ENCODE assay signal across 8 mouse cellular contexts in the genomic region with DNA sequence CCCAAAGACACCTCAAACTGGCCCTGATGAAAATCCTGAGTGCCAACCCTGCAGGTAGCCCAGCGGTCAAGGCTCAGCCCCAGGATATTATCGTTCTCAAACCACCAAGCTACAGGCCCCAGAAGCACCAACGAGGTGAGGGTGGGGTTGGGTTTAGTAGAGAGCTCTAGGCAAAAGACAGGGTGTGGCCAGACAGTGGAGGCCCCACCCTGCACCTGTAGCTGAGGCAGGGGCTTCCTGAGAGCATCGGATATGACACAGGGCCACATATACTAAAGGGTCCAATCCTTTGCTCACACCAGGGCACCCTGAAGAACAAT. TPM values are rescaled to one million over a fixed set of nuclear protein-coding genes. Genes with fewer than 3 reads are reported as not detected.
A peak's percentile ranks its signal among the peaks of the same experiment; 100 is the strongest.
DNase-seq lines count a peak whose midpoint lies in the region; ATAC-seq and TF ChIP-seq lines count a peak whose summit lies in the region.

No protein-coding gene starts in this region.

- H3K27me3 ChIP-seq in intestine, embryonic 14.5 days (replicated peaks; ENCODE audit: control insufficient read depth, insufficient read depth, low read length): no peaks in the 10 kb centered on the region
- no peaks in the 10 kb centered on the region for H3K27me3 ChIP-seq in midbrain, postnatal 0 days (ENCODE audit: insufficient read depth, low read length)

- H3K27ac ChIP-seq in bone marrow macrophage, adult 2 months (ENCODE audit: insufficient read depth, low read depth, low read length): peak overlapping the region; percentile 91
- H3K27ac ChIP-seq in intestine, embryonic 14.5 days (ENCODE audit: low read depth): peak overlapping the region; percentile 74; the same call in 1 of the 2 replicates
- H3K27ac ChIP-seq in midbrain, postnatal 0 days (ENCODE audit: low read depth, low read length): peak overlapping the region; percentile 95

- no peak overlapping the region for H3K9ac ChIP-seq in intestine, embryonic 14.5 days (ENCODE audit: low read length)
- no peak overlapping the region for H3K9ac ChIP-seq in midbrain, postnatal 0 days (replicated peaks; ENCODE audit: low read length, poor library complexity, severe bottlenecking)

- peak overlapping the region; percentile 55 for H3K4me3 ChIP-seq in bone marrow macrophage, adult 2 months (ENCODE audit: insufficient read depth, low read length)
- H3K4me3 ChIP-seq in intestine, embryonic 14.5 days (ENCODE audit: low read depth, low read length): no peak overlapping the region
- H3K4me3 ChIP-seq in midbrain, postnatal 0 days (ENCODE audit: low read depth, low read length): no peak overlapping the region

- no peak for TF ChIP-seq POLR2A in bone marrow macrophage, adult 2 months (IDR thresholded peaks at IDR 0.05; ENCODE audit: borderline replicate concordance, low read depth, low read length)

- DNase-seq in kidney, adult 18-20 months: peak; percentile 2
- no peak for DNase-seq in kidney, adult 8-10 months
- DNase-seq in intestine, embryonic 14.5 days (ENCODE audit: low spot score): no peak
- no peak for DNase-seq in midbrain, postnatal 0 days (ENCODE audit: low spot score)
- DNase-seq in right cerebral cortex, adult 18-20 months: no peak
- no peak for DNase-seq in adipocyte (ENCODE audit: low spot score)

- peaks cover 23% of the 10 kb centered on the region; the same call in 1 of the 2 replicates for H3K36me3 ChIP-seq in intestine, embryonic 14.5 days (ENCODE audit: control insufficient read depth, insufficient read depth, low read length)
- H3K36me3 ChIP-seq in midbrain, postnatal 0 days (ENCODE audit: insufficient read depth, low read length): peaks cover 7% of the 10 kb centered on the region; the same call in 1 of the 2 replicates

- WGBS in intestine, embryonic 14.5 days: 32% methylated on average over 4 of the region's 4 CpGs
- 29% methylated on average over 4 of the region's 4 CpGs for WGBS in midbrain, postnatal 0 days

- no peak for ATAC-seq in intestine, embryonic 14.5 days (replicated peaks; ENCODE audit: low FRiP score, low TSS enrichment, low read depth)
- ATAC-seq in midbrain, postnatal 0 days (ENCODE audit: low FRiP score): no peak
- ATAC-seq in megakaryocyte progenitor cell, adult 5-6 weeks (replicated peaks; ENCODE audit: poor library complexity): no peak

- H3K4me1 ChIP-seq in bone marrow macrophage, adult 2 months (ENCODE audit: control insufficient read depth, insufficient read depth, low read length): peaks cover 68% of the 10 kb centered on the region
- H3K4me1 ChIP-seq in intestine, embryonic 14.5 days (replicated peaks; ENCODE audit: control insufficient read depth, insufficient read depth, low read length): peaks cover 70% of the 10 kb centered on the region
- H3K4me1 ChIP-seq in midbrain, postnatal 0 days (ENCODE audit: insufficient read depth, low read length): peaks cover 56% of the 10 kb centered on the region

- H3K9me3 ChIP-seq in intestine, embryonic 14.5 days (ENCODE audit: control insufficient read depth, low read length): no peaks in the 10 kb centered on the region
- no peaks in the 10 kb centered on the region for H3K9me3 ChIP-seq in midbrain, postnatal 0 days (ENCODE audit: low read length)

- H3K4me2 ChIP-seq in intestine, embryonic 14.5 days (ENCODE audit: low read length): peak overlapping the region; percentile 33; the same call in 1 of the 2 replicates
- peak overlapping the region; percentile 34; the same call in 1 of the 2 replicates for H3K4me2 ChIP-seq in midbrain, postnatal 0 days (ENCODE audit: low read depth, low read length, poor library complexity, severe bottlenecking)

- TF ChIP-seq CTCF in bone marrow macrophage, adult 2 months (IDR thresholded peaks at IDR 0.05; ENCODE audit: low read depth, low read length): no peak
- TF ChIP-seq CTCF in midbrain, postnatal 0 days (IDR thresholded peaks at IDR 0.05): no peak

RNA-seq across cellular contexts. Expression of gene Gnai2, which starts 5.8 kb away (rescaled TPM):
- 994 and 1,017 TPM in 2 replicates for polyA plus RNA-seq in bone marrow macrophage, adult 2 months (2012; ENCODE audit: insufficient read depth, insufficient read length, missing spikeins)
- polyA plus RNA-seq in intestine, embryonic 14.5 days (2014; fragmentation: Nextera tagmentation; extraction: Ambion mirVana): 336 and 349 TPM in 2 replicates
- 224 and 241 TPM in 2 replicates for total RNA-seq in midbrain, postnatal 0 days (2014; rRNA removed)
- 260 and 264 TPM in 2 replicates for polyA plus RNA-seq in midbrain, postnatal 0 days (2015; fragmentation: Nextera tagmentation; extraction: Ambion mirVana)
- 333 and 362 TPM in 2 replicates for total RNA-seq in megakaryocyte progenitor cell, adult 5-6 weeks (2015)
- total RNA-seq in megakaryocyte progenitor cell, adult 5-6 weeks (2017): 423 and 432 TPM in 2 replicates

RNA-seq across cellular contexts. Expression of gene Sema3b, which starts 20.3 kb away (rescaled TPM):
- polyA plus RNA-seq in bone marrow macrophage, adult 2 months (2012; ENCODE audit: insufficient read depth, insufficient read length, missing spikeins): not detected in 2 replicates
- polyA plus RNA-seq in intestine, embryonic 14.5 days (2014; fragmentation: Nextera tagmentation; extraction: Ambion mirVana): 16.5 and 18.3 TPM in 2 replicates
- total RNA-seq in midbrain, postnatal 0 days (2014; rRNA removed): 5.7 and 16.7 TPM in 2 replicates
- 4.0 and 5.1 TPM in 2 replicates for polyA plus RNA-seq in midbrain, postnatal 0 days (2015; fragmentation: Nextera tagmentation; extraction: Ambion mirVana)
- total RNA-seq in megakaryocyte progenitor cell, adult 5-6 weeks (2015): not detected in 2 replicates
- not detected in 2 replicates for total RNA-seq in megakaryocyte progenitor cell, adult 5-6 weeks (2017)

RNA-seq across cellular contexts. Expression of gene Slc38a3, which starts 40.0 kb away (rescaled TPM):
- not detected in 2 replicates for polyA plus RNA-seq in bone marrow macrophage, adult 2 months (2012; ENCODE audit: insufficient read depth, insufficient read length, missing spikeins)
- 2.2 and 9.3 TPM in 2 replicates for polyA plus RNA-seq in intestine, embryonic 14.5 days (2014; fragmentation: Nextera tagmentation; extraction: Ambion mirVana)
- 70.0 and 94.5 TPM in 2 replicates for total RNA-seq in midbrain, postnatal 0 days (2014; rRNA removed)
- polyA plus RNA-seq in midbrain, postnatal 0 days (2015; fragmentation: Nextera tagmentation; extraction: Ambion mirVana): 37.6 and 44.6 TPM in 2 replicates
- not detected in 2 replicates for total RNA-seq in megakaryocyte progenitor cell, adult 5-6 weeks (2015)
- total RNA-seq in megakaryocyte progenitor cell, adult 5-6 weeks (2017): not detected in 2 replicates

RNA-seq across cellular contexts. Expression of gene Ifrd2, which starts 41.9 kb away (rescaled TPM):
- polyA plus RNA-seq in bone marrow macrophage, adult 2 months (2012; ENCODE audit: insufficient read depth, insufficient read length, missing spikeins): 8.2 and 8.6 TPM in 2 replicates
- 77.4 and 79.5 TPM in 2 replicates for polyA plus RNA-seq in intestine, embryonic 14.5 days (2014; fragmentation: Nextera tagmentation; extraction: Ambion mirVana)
- total RNA-seq in midbrain, postnatal 0 days (2014; rRNA removed): 8.4 and 8.9 TPM in 2 replicates
- polyA plus RNA-seq in midbrain, postnatal 0 days (2015; fragmentation: Nextera tagmentation; extraction: Ambion mirVana): 6.5 and 7.5 TPM in 2 replicates
- 68.0 and 93.4 TPM in 2 replicates for total RNA-seq in megakaryocyte progenitor cell, adult 5-6 weeks (2015)
- 31.5 and 72.4 TPM in 2 replicates for total RNA-seq in megakaryocyte progenitor cell, adult 5-6 weeks (2017)

RNA-seq across cellular contexts. Expression of gene Hyal3, which starts 48.8 kb away (rescaled TPM):
- 0.29 and 0.59 TPM in 2 replicates for polyA plus RNA-seq in bone marrow macrophage, adult 2 months (2012; ENCODE audit: insufficient read depth, insufficient read length, missing spikeins)
- 0.87 and 1.4 TPM in 2 replicates for polyA plus RNA-seq in intestine, embryonic 14.5 days (2014; fragmentation: Nextera tagmentation; extraction: Ambion mirVana)
- 1.1 and 4.3 TPM in 2 replicates for total RNA-seq in midbrain, postnatal 0 days (2014; rRNA removed)
- 1.8 and 2.2 TPM in 2 replicates for polyA plus RNA-seq in midbrain, postnatal 0 days (2015; fragmentation: Nextera tagmentation; extraction: Ambion mirVana)
- 1.4 and 1.7 TPM in 2 replicates for total RNA-seq in megakaryocyte progenitor cell, adult 5-6 weeks (2015)
- 0.58 TPM in 1 of 2 replicates, not detected in the other for total RNA-seq in megakaryocyte progenitor cell, adult 5-6 weeks (2017)
